Mouse (Mus musculus) cerebellum, adult 18-20 months (tissue): ENCODE data around the gene Pwwp2b.

Source experiments
- DNase-seq, 2 experiments: peaks; one replicate each; pipeline ENCODE4 v3.0.0; 2021

Gene Pwwp2b

GRCm38 (mm10) chr7:139265634-139266033, 17.4 kb downstream of the Pwwp2b start:
- no peak for DNase-seq

- peak; percentile 75 to 77 for DNase-seq
Measured at GRCm38 (mm10) chr7:139266431-139266830, 18.1 kb downstream of the Pwwp2b start.

GRCm38 (mm10) chr7:139266886-139267870, 18.9 kb downstream of the Pwwp2b start:
- peak in 1 of 2 experiments; percentile 33 for DNase-seq

GRCm38 (mm10) chr7:139270738-139271137, 22.5 kb downstream of the Pwwp2b start:
- no peak for DNase-seq

GRCm38 (mm10) chr7:139271871-139272270, 23.6 kb downstream of the Pwwp2b start:
- no peak for DNase-seq

GRCm38 (mm10) chr7:139272639-139273396, 24.5 kb downstream of the Pwwp2b start:
- no peak for DNase-seq

GRCm38 (mm10) chr7:139273397-139273719, 25.1 kb downstream of the Pwwp2b start:
- DNase-seq: no peak

GRCm38 (mm10) chr7:139275586-139275985, 27.3 kb downstream of the Pwwp2b start:
- no peak for DNase-seq

- no peak for DNase-seq
Measured at GRCm38 (mm10) chr7:139276150-139276549, 27.9 kb downstream of the Pwwp2b start.

- no peak for DNase-seq
Measured at GRCm38 (mm10) chr7:139277536-139277935, 29.3 kb downstream of the Pwwp2b start.

- DNase-seq: no peak
Measured at GRCm38 (mm10) chr7:139279571-139279970, 31.3 kb downstream of the Pwwp2b start.

- no peak for DNase-seq
Measured at GRCm38 (mm10) chr7:139280044-139280443, 31.8 kb downstream of the Pwwp2b start.

GRCm38 (mm10) chr7:139281195-139281594, 32.9 kb downstream of the Pwwp2b start:
- DNase-seq: no peak

GRCm38 (mm10) chr7:139282037-139282436, 33.8 kb downstream of the Pwwp2b start:
- DNase-seq: no peak

GRCm38 (mm10) chr7:139285295-139285943, 37.1 kb downstream of the Pwwp2b start:
- DNase-seq: no peak

- no peak for DNase-seq
Measured at GRCm38 (mm10) chr7:139288540-139288939, 40.3 kb downstream of the Pwwp2b start.

- DNase-seq: no peak
Measured at GRCm38 (mm10) chr7:139293350-139293749, 45.1 kb downstream of the Pwwp2b start.

GRCm38 (mm10) chr7:139294076-139294475, 45.8 kb downstream of the Pwwp2b start:
- DNase-seq: no peak

- DNase-seq: no peak
Measured at GRCm38 (mm10) chr7:139295653-139296052, 47.4 kb downstream of the Pwwp2b start.

- no peak for DNase-seq
Measured at GRCm38 (mm10) chr7:139296552-139297100, 48.3 kb downstream of the Pwwp2b start.

GRCm38 (mm10) chr7:139298446-139298845, 50.2 kb downstream of the Pwwp2b start:
- DNase-seq: peak; percentile 13 to 31

- DNase-seq: peak; percentile 83 to 90
Measured at GRCm38 (mm10) chr7:139299424-139299823, 51.1 kb downstream of the Pwwp2b start.

GRCm38 (mm10) chr7:139300423-139300822, 52.1 kb downstream of the Pwwp2b start:
- peak; percentile 90 to 91 for DNase-seq
